Mouse (Mus musculus) kidney, postnatal 0 days (tissue): ENCODE measurements at regions not wholly inside any gene's neighbourhood (a gene's known extent, or its start where the extent isn't known, plus 50 kb on each side); places are given as distances from the start of the nearest gene placed in this dataset.

Experiments
- ATAC-seq: fragments of 200-750 bp; cut with Nextera tagmentation; replicated peaks from 2 replicates; pipeline ENCODE4 v1.8.0; 2017; ENCODE audit warnings: low read depth, moderate number of reproducible peaks, moderate TSS enrichment, moderate library complexity; ENCODE audit not compliant: low FRiP score
- DNase-seq: peaks from one replicate; pipeline ENCODE4 v3.0.0-alpha.2; 2016; ENCODE audit warnings: low spot score
- H3K27ac ChIP-seq: fragments of 300-500 bp; sonication (generic); 2 replicates; pipeline ENCODE4 v1.5.1; 2014; ENCODE audit warnings: mild to moderate bottlenecking
- H3K27me3 ChIP-seq: fragments of 300-500 bp; sonication (generic); 2 replicates; pipeline ENCODE4 v1.6.1; 2014; ENCODE audit warnings: low read length, mixed read lengths; ENCODE audit not compliant: insufficient read depth
- H3K36me3 ChIP-seq: fragments of 300-500 bp; sonication (generic); 2 replicates; pipeline ENCODE4 v1.6.1; 2014; ENCODE audit warnings: low read length, mixed read lengths; ENCODE audit not compliant: insufficient read depth
- H3K4me1 ChIP-seq: fragments of 300-500 bp; sonication (generic); replicated peaks from 2 replicates; pipeline ENCODE4 v1.6.1; 2014; ENCODE audit warnings: antibody characterized with exemption, low read length, mixed read lengths; ENCODE audit not compliant: insufficient read depth
- H3K4me2 ChIP-seq: fragments of 300-500 bp; sonication (generic); 2 replicates; pipeline ENCODE4 v1.6.1; 2014; ENCODE audit warnings: mild to moderate bottlenecking, low read length, moderate library complexity, mixed read lengths
- H3K4me3 ChIP-seq: fragments of 300-500 bp; sonication (generic); replicated peaks from 2 replicates; pipeline ENCODE4 v1.5.1; 2014; ENCODE audit warnings: low read depth, low read length
- H3K9ac ChIP-seq: fragments of 300-500 bp; sonication (generic); 2 replicates; pipeline ENCODE4 v1.6.1; 2014; ENCODE audit warnings: low read depth, low read length
- H3K9me3 ChIP-seq: fragments of 300-500 bp; sonication (generic); replicated peaks from 2 replicates; pipeline ENCODE4 v1.6.1; 2016; ENCODE audit warnings: low read length, inconsistent platforms, mixed read lengths
- CTCF ChIP-seq: IDR thresholded peaks from 2 replicates; pipeline ENCODE4 v1.5.1; 2016; ENCODE audit warnings: antibody characterized with exemption, low read depth, mild to moderate bottlenecking, moderate library complexity
- WGBS: fragments of 180-500 bp; shearing (Covaris S2); extraction: QIAGEN DNeasy Blood & Tissue Kit; methylation state at CpG from one replicate; pipeline ENCODE4 v1.1.7; 2014; 5-methylcytosine and 5-hydroxymethylcytosine counted together

- Histone ChIP-seq H3K9ac (no peak overlapping the region), H3K9me3 (no peaks in the 10 kb centered on the region), H3K4me2 (0 out of 2 replicates have a peak overlapping the region, but pooled peaks have one; percentile 16), H3K27ac (no peak overlapping the region), H3K36me3 (no peaks in the 10 kb centered on the region), H3K4me1 (peaks cover 4% of the 10 kb centered on the region; the same call in 1 of the 2 replicates), H3K27me3 (no peaks in the 10 kb centered on the region), H3K4me3 (no peak overlapping the region)
- 49% methylated on average over 5 of the region's 5 CpGs for WGBS
- ATAC-seq (no peak), DNase-seq (peak; percentile 4)
- TF ChIP-seq CTCF, result no peak
Measured at GRCm38 (mm10) chr19:14124250-14124827, 211.0 kb downstream of the Olfr1505 start.

GRCm38 (mm10) chr19:14124986-14125385, 211.7 kb downstream of the Olfr1505 start:
- no peak overlapping the region for H3K9ac ChIP-seq
- no peak for ATAC-seq
- TF ChIP-seq CTCF, result no peak
- no peak overlapping the region for H3K27ac ChIP-seq
- H3K36me3 ChIP-seq, result no peaks in the 10 kb centered on the region
- no peak overlapping the region for H3K4me3 ChIP-seq
- H3K9me3 ChIP-seq, result no peaks in the 10 kb centered on the region
- DNase-seq, result peak; percentile 4
- WGBS, result 61% methylated on average over 5 of the region's 5 CpGs
- H3K27me3 ChIP-seq, result no peaks in the 10 kb centered on the region
- peaks cover 4% of the 10 kb centered on the region; the same call in 1 of the 2 replicates for H3K4me1 ChIP-seq
- H3K4me2 ChIP-seq, result no peak overlapping the region

GRCm38 (mm10) chr19:14128397-14129209, 215.3 kb downstream of the Olfr1505 start:
- Histone ChIP-seq H3K9ac (no peak overlapping the region), H3K27me3 (no peaks in the 10 kb centered on the region), H3K36me3 (no peaks in the 10 kb centered on the region), H3K9me3 (no peaks in the 10 kb centered on the region), H3K4me3 (no peak overlapping the region), H3K4me1 (peaks cover 4% of the 10 kb centered on the region; the same call in 1 of the 2 replicates), H3K27ac (no peak overlapping the region), H3K4me2 (no peak overlapping the region)
- DNase-seq (peak; percentile 46), ATAC-seq (no peak)
- no peak for TF ChIP-seq CTCF
- 31% methylated on average over 8 of the region's 8 CpGs for WGBS

- Histone ChIP-seq H3K27me3 (no peaks in the 10 kb centered on the region), H3K27ac (no peak overlapping the region), H3K4me2 (no peak overlapping the region), H3K9ac (no peak overlapping the region), H3K36me3 (no peaks in the 10 kb centered on the region), H3K9me3 (no peaks in the 10 kb centered on the region), H3K4me1 (no peaks in the 10 kb centered on the region), H3K4me3 (no peak overlapping the region)
- DNase-seq, result peak; percentile 68
- TF ChIP-seq CTCF, result no peak
- no peak for ATAC-seq
- 36% methylated on average over 3 of the region's 3 CpGs for WGBS
Measured at GRCm38 (mm10) chr19:14161217-14161616, 247.9 kb downstream of the Olfr1505 start.

- WGBS, result 21% methylated on average over 4 of the region's 4 CpGs
- no peaks in the 10 kb centered on the region for H3K4me1 ChIP-seq
- H3K4me2 ChIP-seq, result no peak overlapping the region
- no peak overlapping the region for H3K27ac ChIP-seq
- no peak overlapping the region for H3K9ac ChIP-seq
- H3K9me3 ChIP-seq, result no peaks in the 10 kb centered on the region
- H3K36me3 ChIP-seq, result no peaks in the 10 kb centered on the region
- H3K27me3 ChIP-seq, result no peaks in the 10 kb centered on the region
- ATAC-seq, result no peak
- no peak for DNase-seq
- no peak for TF ChIP-seq CTCF
- no peak overlapping the region for H3K4me3 ChIP-seq
Measured at GRCm38 (mm10) chr19:14162773-14163172, 249.4 kb downstream of the Olfr1505 start.

DNA sequence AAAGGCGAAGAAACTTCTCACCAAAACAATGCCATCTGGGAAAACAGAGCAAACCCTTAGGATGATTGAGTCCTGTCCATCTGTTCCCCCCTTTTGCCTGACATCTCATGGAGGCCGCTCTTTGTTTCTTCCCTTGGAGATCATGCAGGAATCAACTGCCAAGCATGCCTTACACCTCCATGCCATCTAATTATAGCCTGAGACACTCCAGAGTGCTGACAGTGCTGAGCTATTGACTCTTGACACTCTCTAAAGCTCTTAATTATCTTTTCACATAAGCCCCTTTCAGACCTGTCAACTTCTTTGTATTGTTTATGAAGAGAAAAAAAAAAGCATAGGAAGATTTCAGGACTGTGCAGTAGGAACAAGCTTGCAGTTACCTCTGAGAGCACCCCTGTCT, 252.4 kb downstream of the Olfr1505 start:
- DNase-seq (no peak), ATAC-seq (no peak)
- no peak for TF ChIP-seq CTCF
- Histone ChIP-seq H3K27me3 (no peaks in the 10 kb centered on the region), H3K4me2 (no peak overlapping the region), H3K36me3 (no peaks in the 10 kb centered on the region), H3K4me1 (no peaks in the 10 kb centered on the region), H3K4me3 (no peak overlapping the region), H3K27ac (no peak overlapping the region), H3K9ac (no peak overlapping the region), H3K9me3 (no peaks in the 10 kb centered on the region)
- WGBS, result 69% methylated on average over 2 of the region's 2 CpGs
